In the genomic region with DNA sequence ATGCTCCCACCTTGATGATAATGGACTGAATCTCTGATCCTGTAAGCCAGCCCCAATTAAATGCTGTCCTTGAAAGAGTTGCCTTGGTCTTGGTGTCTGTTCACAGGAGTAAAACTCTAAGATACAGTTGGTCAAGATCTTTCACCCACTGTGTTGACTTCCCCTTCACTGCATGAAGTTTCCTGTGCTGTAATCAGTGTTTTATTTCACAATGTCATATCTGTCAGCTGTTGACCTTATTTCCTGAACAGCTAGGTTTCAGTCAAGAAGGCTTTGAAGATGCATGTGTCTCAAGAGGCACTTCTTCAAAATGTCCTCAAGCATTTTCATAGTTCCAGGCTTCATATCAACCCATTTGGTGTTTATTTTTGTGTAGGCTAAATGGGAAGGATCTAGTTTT, we compare ENCODE assay signal across 17 mouse cellular contexts.
"Had no signal": no experiment of that assay in that cellular context is flagged by ENCODE, and none has a peak within 500 bp of the region (broad histone marks: within the 10 kb centered on the region; RNA-seq: fewer than 3 reads in every experiment).

No protein-coding gene starts in this region.

- H3K9me3 ChIP-seq: limb, embryonic 12.5 days; limb, embryonic 15.5 days; liver, embryonic 12.5 days; liver, embryonic 15.5 days had no signal

- H3K4me1 ChIP-seq: limb, embryonic 12.5 days; limb, embryonic 15.5 days; liver, embryonic 12.5 days; liver, embryonic 15.5 days had no signal

- ATAC-seq: intestine, embryonic 16.5 days; liver, embryonic 12.5 days; lung, postnatal 0 days had no signal

- H3K4me2 ChIP-seq: limb, embryonic 12.5 days; limb, embryonic 15.5 days; liver, embryonic 12.5 days; liver, embryonic 15.5 days; lung, embryonic 14.5 days; midbrain, embryonic 11.5 days had no signal

- H3K4me3 ChIP-seq: left cerebral cortex, adult 2 months; limb, embryonic 12.5 days; limb, embryonic 15.5 days; liver, embryonic 12.5 days; liver, embryonic 15.5 days had no signal

- H3K27me3 ChIP-seq: limb, embryonic 12.5 days; limb, embryonic 15.5 days; liver, embryonic 12.5 days; liver, embryonic 15.5 days had no signal

- H3K27ac ChIP-seq: kidney, postnatal 0 days; left cerebral cortex, adult 2 months; limb, embryonic 12.5 days; limb, embryonic 15.5 days; liver, embryonic 12.5 days; liver, embryonic 15.5 days; macrophage had no signal

- H3K36me3 ChIP-seq: limb, embryonic 12.5 days; limb, embryonic 15.5 days; liver, embryonic 12.5 days; liver, embryonic 15.5 days had no signal

- H3K9ac ChIP-seq: limb, embryonic 12.5 days; limb, embryonic 15.5 days; liver, embryonic 12.5 days; liver, embryonic 15.5 days; lung, embryonic 14.5 days had no signal

- DNase-seq: kidney, adult 2 months; kidney, postnatal 25 days; layer of hippocampus, postnatal 36 days; lung, embryonic 14.5 days; midbrain, embryonic 14.5 days; thymus, adult 18-20 months; thymus, postnatal 36 days had no signal
